Comparison of ENCODE assay signal across 8 mouse cellular contexts in the genomic region with DNA sequence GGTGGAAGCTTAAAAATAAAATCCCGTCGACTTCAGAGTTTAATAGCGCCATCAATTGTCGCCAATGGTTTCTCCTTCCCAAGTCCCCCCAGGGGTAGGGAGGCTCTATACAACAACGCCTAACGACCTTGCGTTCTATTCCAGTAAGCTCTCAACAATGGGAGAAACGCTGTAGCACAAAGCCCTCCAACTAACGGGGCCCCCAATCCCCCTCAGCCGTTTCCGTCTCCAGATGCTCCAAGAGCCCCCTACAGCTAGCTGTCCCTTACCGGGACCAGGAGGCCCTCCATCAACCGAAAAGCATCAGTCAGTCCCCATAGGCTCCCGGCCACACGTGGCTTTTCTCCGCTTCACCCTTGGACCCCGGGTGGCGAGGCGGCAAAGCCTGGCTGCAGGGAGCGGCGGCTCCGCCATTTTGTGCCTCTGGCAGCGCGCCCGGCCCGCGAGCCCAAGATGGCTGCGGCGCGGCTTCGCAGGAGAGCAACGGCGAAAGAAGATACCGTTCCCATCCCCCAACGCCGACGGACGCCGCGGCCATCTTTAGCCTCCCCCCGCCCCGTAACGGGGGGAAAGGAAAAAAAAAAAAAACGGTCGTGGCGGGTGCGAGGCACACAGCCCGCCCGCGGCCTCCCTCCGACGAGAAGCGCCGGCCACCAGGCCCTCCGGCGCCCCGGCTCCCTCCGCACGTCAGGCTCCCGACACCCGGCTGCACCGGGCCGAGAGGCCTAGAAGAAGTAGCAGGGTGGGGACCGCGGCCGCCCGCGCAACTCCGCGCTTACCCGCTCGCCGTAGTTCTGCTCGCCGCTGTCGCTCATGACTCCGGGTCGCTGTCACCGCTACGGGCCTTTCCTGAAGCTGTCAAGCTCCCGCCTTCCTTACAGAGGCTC. TPM values are rescaled to one million over a fixed set of nuclear protein-coding genes. Genes with fewer than 3 reads are reported as not detected.
DNase-seq lines count a peak whose midpoint lies in the region; ATAC-seq lines count a peak whose summit lies in the region.

No protein-coding gene starts in this region.

- H3K4me3 ChIP-seq in erythroblast, embryonic 14.5 days (replicated peaks): peak overlapping the region; percentile 89
- H3K4me3 ChIP-seq in heart, embryonic 13.5 days: peak overlapping the region; percentile 99
- peak overlapping the region; percentile 96 for H3K4me3 ChIP-seq in liver, embryonic 12.5 days
- peak overlapping the region; percentile 56 for H3K4me3 ChIP-seq in stomach, embryonic 14.5 days (ENCODE audit: low read depth, low read length)

- H3K9ac ChIP-seq in heart, embryonic 13.5 days: peak overlapping the region; percentile 99
- H3K9ac ChIP-seq in liver, embryonic 12.5 days: peak overlapping the region; percentile 98
- peak overlapping the region; percentile 88 for H3K9ac ChIP-seq in stomach, embryonic 14.5 days (replicated peaks; ENCODE audit: low read depth, low read length)

- ATAC-seq in heart, embryonic 13.5 days (ENCODE audit: extremely low read depth, insufficient number of reproducible peaks, low FRiP score, low TSS enrichment): peak; percentile 49; the same call in 1 of the 2 replicates
- peak; percentile 57 for ATAC-seq in liver, embryonic 12.5 days
- ATAC-seq in stomach, embryonic 14.5 days (ENCODE audit: insufficient number of reproducible peaks, insufficient read depth, low FRiP score, low read depth): peak; percentile 64

- no peaks in the 10 kb centered on the region for H3K27me3 ChIP-seq in erythroblast, embryonic 14.5 days (ENCODE audit: control insufficient read depth)
- H3K27me3 ChIP-seq in heart, embryonic 13.5 days (replicated peaks): no peaks in the 10 kb centered on the region
- no peaks in the 10 kb centered on the region for H3K27me3 ChIP-seq in liver, embryonic 12.5 days (replicated peaks)
- no peaks in the 10 kb centered on the region for H3K27me3 ChIP-seq in stomach, embryonic 14.5 days (ENCODE audit: control insufficient read depth, insufficient read depth, low read length)

- H3K4me1 ChIP-seq in erythroblast, embryonic 14.5 days (ENCODE audit: control insufficient read depth): peaks cover 46% of the 10 kb centered on the region
- H3K4me1 ChIP-seq in heart, embryonic 13.5 days: peaks cover 39% of the 10 kb centered on the region
- H3K4me1 ChIP-seq in liver, embryonic 12.5 days: peaks cover 39% of the 10 kb centered on the region
- H3K4me1 ChIP-seq in stomach, embryonic 14.5 days (ENCODE audit: control insufficient read depth, insufficient read depth, low read length): peaks cover 4% of the 10 kb centered on the region; the same call in 1 of the 2 replicates

- WGBS in heart, embryonic 13.5 days: under 1% methylated on average over 81 of the region's 81 CpGs
- WGBS in liver, embryonic 12.5 days (ENCODE audit: insufficient replicate concordance): 1% methylated on average over 77 of the region's 81 CpGs
- under 1% methylated on average over 69 of the region's 81 CpGs for WGBS in stomach, embryonic 14.5 days

- peak overlapping the region; percentile 91 for H3K4me2 ChIP-seq in heart, embryonic 13.5 days
- peak overlapping the region; percentile 83 for H3K4me2 ChIP-seq in liver, embryonic 12.5 days
- H3K4me2 ChIP-seq in stomach, embryonic 14.5 days (replicated peaks; ENCODE audit: low read depth, low read length): peak overlapping the region; percentile 63

- H3K9me3 ChIP-seq in erythroblast, embryonic 14.5 days (ENCODE audit: control insufficient read depth, low read length): no peaks in the 10 kb centered on the region
- no peaks in the 10 kb centered on the region for H3K9me3 ChIP-seq in heart, embryonic 13.5 days
- no peaks in the 10 kb centered on the region for H3K9me3 ChIP-seq in liver, embryonic 12.5 days (replicated peaks)
- H3K9me3 ChIP-seq in stomach, embryonic 14.5 days (ENCODE audit: control insufficient read depth, low read depth, low read length): no peaks in the 10 kb centered on the region

- DNase-seq in CD4-positive helper T cell, adult 2 months (ENCODE audit: low read depth, low spot score): peak; percentile 92
- DNase-seq in brain, embryonic 18.5 days (ENCODE audit: low read depth, low spot score): peak; percentile 70
- DNase-seq in kidney, postnatal 10 days: peak; percentile 94
- peak; percentile 68 to 81 for DNase-seq in natural killer cell, adult 2 months (ENCODE audit: low spot score in 2 of 2)

- peak overlapping the region; percentile 99 for H3K27ac ChIP-seq in heart, embryonic 13.5 days (replicated peaks)
- H3K27ac ChIP-seq in liver, embryonic 12.5 days: peak overlapping the region; percentile 95
- H3K27ac ChIP-seq in stomach, embryonic 14.5 days (ENCODE audit: low read length): peak overlapping the region; percentile 96

- H3K36me3 ChIP-seq in erythroblast, embryonic 14.5 days (ENCODE audit: control insufficient read depth): peaks cover 36% of the 10 kb centered on the region
- no peaks in the 10 kb centered on the region for H3K36me3 ChIP-seq in heart, embryonic 13.5 days
- peaks cover 17% of the 10 kb centered on the region; the same call in 1 of the 2 replicates for H3K36me3 ChIP-seq in liver, embryonic 12.5 days
- no peaks in the 10 kb centered on the region for H3K36me3 ChIP-seq in stomach, embryonic 14.5 days (ENCODE audit: control insufficient read depth, insufficient read depth, low read length)

RNA-seq across cellular contexts. Expression of a gene that starts 0.6 kb away (rescaled TPM):
- 7.1 and 8.3 TPM in 2 replicates for polyA plus RNA-seq in erythroblast, embryonic 14.5 days (2012)
- 189 and 217 TPM in 2 replicates for polyA plus RNA-seq in heart, embryonic 13.5 days (2015; fragmentation: Nextera tagmentation; extraction: Ambion mirVana)
- 239 and 249 TPM in 2 replicates for polyA plus RNA-seq in liver, embryonic 12.5 days (2016; fragmentation: Nextera tagmentation; extraction: Ambion mirVana)
- polyA plus RNA-seq in stomach, embryonic 14.5 days (2014; fragmentation: Nextera tagmentation; extraction: Ambion mirVana): 355 and 370 TPM in 2 replicates

Comparison
In these comparisons a context has a peak if more than half of its experiments do, and no peak if none do; other contexts are left out.
1. Peak in every context shown above with its lines: DNase-seq, ATAC-seq, H3K4me3 ChIP-seq and H3K27ac ChIP-seq.
2. RNA of a gene that starts 0.6 kb away (polyA plus RNA-seq): 355 to 370 TPM in stomach, embryonic 14.5 days, 239 to 249 TPM in liver, embryonic 12.5 days and 189 to 217 TPM in heart, embryonic 13.5 days; 7.1 to 8.3 TPM in erythroblast, embryonic 14.5 days; every median in the first group is over 10 times any median in the second.